Mouse (Mus musculus) testis, adult 2 months (tissue): ENCODE measurements around the gene Atp6v0a4.

Source experiments
- CTCF ChIP-seq: fragments of 200-500 bp; IDR thresholded peaks from 2 replicates; pipeline ENCODE4 v1.5.1; 2012; ENCODE audit warnings: low read depth, mild to moderate bottlenecking, inconsistent platforms, low read length, moderate library complexity; ENCODE audit not compliant: control insufficient read depth, insufficient read depth, insufficient replicate concordance
- POLR2A ChIP-seq: fragments of 200-500 bp; IDR thresholded peaks from 2 replicates; pipeline ENCODE4 v1.6.1; 2012; ENCODE audit warnings: low read depth, mild to moderate bottlenecking, inconsistent platforms, low read length, moderate library complexity; ENCODE audit not compliant: control insufficient read depth

GRCm38 (mm10) chr6:38148626-38149025, 24.2 kb upstream of the Atp6v0a4 start:
- TF ChIP-seq POLR2A (no peak), CTCF (no peak)
